Mouse (Mus musculus): ENCODE results near the gene Myo18a. TPM values are rescaled to one million over a fixed set of nuclear protein-coding genes. Genes with fewer than 3 reads are reported as not detected.

Myo18a gene
- polyA plus RNA-seq, 1 experiment from 2014 or later: 71.9 TPM

DNA sequence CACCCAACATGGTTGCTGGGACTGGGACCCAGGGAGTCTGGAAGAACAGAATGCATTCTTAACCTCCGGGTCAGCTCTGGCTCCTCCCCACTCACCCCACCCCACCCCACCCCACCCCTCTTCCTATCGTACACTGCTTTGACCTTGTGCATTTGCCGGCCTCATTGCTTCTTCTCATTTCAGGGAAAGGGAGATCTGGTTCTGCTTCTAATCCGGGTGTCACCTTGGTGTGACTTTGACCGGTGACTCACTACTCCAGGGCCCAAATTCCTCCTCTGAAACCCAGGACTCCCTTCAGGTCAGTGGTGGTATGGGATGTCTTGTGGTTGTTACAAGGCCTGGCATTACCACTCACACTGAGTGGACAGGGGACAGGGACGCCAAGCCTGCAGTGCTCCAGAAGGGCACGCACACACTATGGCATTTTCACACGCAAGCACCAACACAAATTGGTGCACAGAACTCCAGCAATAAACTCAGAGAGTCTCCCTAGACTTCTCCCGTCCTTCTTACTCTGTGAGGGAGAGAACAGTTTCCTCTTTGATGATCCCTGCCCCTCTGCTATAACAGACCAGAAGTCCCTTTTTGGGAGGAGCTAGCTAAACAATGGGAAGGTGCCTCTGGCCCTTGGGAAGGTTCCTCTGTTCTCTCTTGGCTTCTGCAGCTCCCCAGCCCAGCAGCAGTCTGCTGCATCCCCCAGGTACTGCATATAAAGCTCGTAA is 121.6 kb downstream of the Myo18a start:
- H3K9me3 ChIP-seq: no peaks in the 10 kb centered on the region
- H3K9ac ChIP-seq: no peak overlapping the region
- WGBS: 45% methylated on average over 10 of the region's 10 CpGs
- ATAC-seq (ENCODE audit: insufficient number of reproducible peaks, low FRiP score, low TSS enrichment, low read depth): no peak
- H3K27me3 ChIP-seq: peaks cover 4% of the 10 kb centered on the region; the same call in 1 of the 2 replicates
- H3K4me3 ChIP-seq: no peak overlapping the region
- no peak overlapping the region for H3K27ac ChIP-seq
- H3K4me1 ChIP-seq: peaks cover 24% of the 10 kb centered on the region
- H3K4me2 ChIP-seq: no peak overlapping the region
- H3K36me3 ChIP-seq: no peaks in the 10 kb centered on the region

DNA sequence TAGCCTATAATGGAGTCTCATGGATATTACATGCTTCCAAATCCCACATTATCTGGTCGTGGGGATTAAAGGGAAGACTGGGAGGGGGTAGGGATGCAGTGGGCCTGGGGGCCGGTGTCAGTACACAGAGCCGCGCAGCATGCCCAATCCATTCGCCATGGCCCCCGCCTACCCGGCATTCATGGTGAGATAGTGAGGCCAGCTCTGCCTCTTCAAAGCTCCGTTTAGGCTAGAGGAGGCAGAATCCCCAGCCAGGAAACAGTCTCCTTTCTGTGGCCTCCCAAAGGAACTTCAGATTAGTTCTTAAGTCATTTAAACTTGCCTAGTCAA is 122.2 kb downstream of the Myo18a start:
- H3K4me1 ChIP-seq: peaks cover 24% of the 10 kb centered on the region
- H3K4me3 ChIP-seq: no peak overlapping the region
- no peak for ATAC-seq (ENCODE audit: insufficient number of reproducible peaks, low FRiP score, low TSS enrichment, low read depth)
- 59% methylated on average over 8 of the region's 8 CpGs for WGBS
- no peak overlapping the region for H3K4me2 ChIP-seq
- no peak overlapping the region for H3K9ac ChIP-seq
- H3K36me3 ChIP-seq: no peaks in the 10 kb centered on the region
- H3K9me3 ChIP-seq: no peaks in the 10 kb centered on the region
- no peak overlapping the region for H3K27ac ChIP-seq
- H3K27me3 ChIP-seq: peaks cover 4% of the 10 kb centered on the region; the same call in 1 of the 2 replicates

DNA sequence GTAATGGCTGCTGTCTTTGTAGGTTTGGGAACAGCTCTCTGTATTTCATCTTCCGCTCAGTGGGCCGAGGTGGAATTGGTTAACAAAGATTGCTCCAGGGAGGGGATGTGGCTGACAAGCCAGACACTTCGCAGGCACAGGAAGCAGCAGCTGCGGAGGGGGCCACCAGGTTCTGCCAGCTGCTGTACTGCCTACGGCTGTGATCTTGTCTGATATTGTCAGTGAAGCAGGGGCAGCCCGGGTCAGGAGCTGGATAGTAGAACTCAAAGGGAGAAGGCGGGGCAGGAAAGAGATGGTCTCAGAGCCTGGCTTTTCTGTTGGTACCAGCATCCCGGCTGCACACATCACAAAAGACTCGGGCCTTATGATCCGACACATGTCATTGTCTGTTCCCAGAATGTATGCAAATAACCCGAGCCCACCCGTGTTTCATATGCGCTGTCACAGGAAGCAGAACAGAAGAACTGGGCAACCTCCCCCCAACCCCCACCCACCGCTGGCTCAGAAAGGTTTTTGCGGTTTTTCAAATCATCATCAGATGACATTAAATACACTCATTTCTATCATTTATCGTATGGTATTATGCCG is 124.4 kb downstream of the Myo18a start:
- ATAC-seq (ENCODE audit: insufficient number of reproducible peaks, low FRiP score, low TSS enrichment, low read depth): peak; percentile 46; the same call in 1 of the 2 replicates
- Histone ChIP-seq H3K9ac (no peak overlapping the region), H3K27ac (no peak overlapping the region), H3K4me3 (no peak overlapping the region), H3K27me3 (peaks cover 4% of the 10 kb centered on the region; the same call in 1 of the 2 replicates), H3K4me1 (peaks cover 24% of the 10 kb centered on the region), H3K9me3 (no peaks in the 10 kb centered on the region), H3K4me2 (no peak overlapping the region), H3K36me3 (no peaks in the 10 kb centered on the region)
- 30% methylated on average over 17 of the region's 17 CpGs for WGBS

DNA sequence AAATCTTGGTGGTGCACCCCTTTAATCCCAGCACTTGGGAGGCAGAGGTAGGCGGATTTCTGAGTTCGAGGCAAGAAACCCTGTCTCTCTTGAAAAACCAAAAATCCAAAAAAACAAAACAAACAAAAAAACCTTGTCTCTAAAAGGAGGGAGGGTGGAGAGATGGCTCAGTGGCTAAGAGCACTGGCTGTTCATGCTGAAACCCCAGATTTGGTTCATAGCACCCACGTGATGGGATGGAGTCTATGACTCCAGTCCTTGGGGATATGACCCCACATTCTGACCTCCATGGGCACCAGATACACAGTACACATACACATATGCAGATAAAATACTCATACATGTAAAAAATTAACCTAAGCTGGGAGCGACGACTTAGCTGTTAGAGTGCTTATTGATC is 125.8 kb downstream of the Myo18a start:
- no peak overlapping the region for H3K4me3 ChIP-seq
- H3K4me2 ChIP-seq: no peak overlapping the region
- no peak overlapping the region for H3K9ac ChIP-seq
- H3K36me3 ChIP-seq: no peaks in the 10 kb centered on the region
- ATAC-seq (ENCODE audit: insufficient number of reproducible peaks, low FRiP score, low TSS enrichment, low read depth): no peak
- 87% methylated on average over 5 of the region's 5 CpGs for WGBS
- H3K9me3 ChIP-seq: no peaks in the 10 kb centered on the region
- peaks cover 31% of the 10 kb centered on the region for H3K4me1 ChIP-seq
- peaks cover 4% of the 10 kb centered on the region; the same call in 1 of the 2 replicates for H3K27me3 ChIP-seq
- H3K27ac ChIP-seq: no peak overlapping the region

DNA sequence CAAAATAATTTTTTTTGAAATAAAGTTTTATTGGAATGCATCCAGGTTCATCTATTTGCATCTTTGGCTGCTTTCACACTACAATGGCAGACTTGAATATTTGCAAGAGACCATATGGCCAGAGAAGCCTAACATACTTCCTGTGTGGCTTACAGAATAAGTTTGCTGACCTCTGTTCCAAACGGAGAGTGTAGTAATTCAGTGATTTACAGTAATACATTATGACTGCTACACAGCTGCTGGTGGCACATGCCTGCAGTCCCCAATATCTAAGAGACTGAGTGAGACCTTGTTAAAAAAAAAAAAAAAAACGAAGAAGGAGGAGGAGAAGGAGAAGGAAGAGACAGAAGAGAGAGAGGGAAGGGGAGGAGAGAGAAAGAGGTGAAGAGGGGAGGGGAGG is 126.4 kb downstream of the Myo18a start:
- no peak overlapping the region for H3K4me3 ChIP-seq
- H3K27ac ChIP-seq: no peak overlapping the region
- WGBS: 15% methylated on average over 1 of the region's 2 CpGs
- peaks cover 4% of the 10 kb centered on the region; the same call in 1 of the 2 replicates for H3K27me3 ChIP-seq
- ATAC-seq (ENCODE audit: insufficient number of reproducible peaks, low FRiP score, low TSS enrichment, low read depth): no peak
- peaks cover 37% of the 10 kb centered on the region for H3K4me1 ChIP-seq
- no peak overlapping the region for H3K4me2 ChIP-seq
- no peaks in the 10 kb centered on the region for H3K36me3 ChIP-seq
- no peak overlapping the region for H3K9ac ChIP-seq
- no peaks in the 10 kb centered on the region for H3K9me3 ChIP-seq

DNA sequence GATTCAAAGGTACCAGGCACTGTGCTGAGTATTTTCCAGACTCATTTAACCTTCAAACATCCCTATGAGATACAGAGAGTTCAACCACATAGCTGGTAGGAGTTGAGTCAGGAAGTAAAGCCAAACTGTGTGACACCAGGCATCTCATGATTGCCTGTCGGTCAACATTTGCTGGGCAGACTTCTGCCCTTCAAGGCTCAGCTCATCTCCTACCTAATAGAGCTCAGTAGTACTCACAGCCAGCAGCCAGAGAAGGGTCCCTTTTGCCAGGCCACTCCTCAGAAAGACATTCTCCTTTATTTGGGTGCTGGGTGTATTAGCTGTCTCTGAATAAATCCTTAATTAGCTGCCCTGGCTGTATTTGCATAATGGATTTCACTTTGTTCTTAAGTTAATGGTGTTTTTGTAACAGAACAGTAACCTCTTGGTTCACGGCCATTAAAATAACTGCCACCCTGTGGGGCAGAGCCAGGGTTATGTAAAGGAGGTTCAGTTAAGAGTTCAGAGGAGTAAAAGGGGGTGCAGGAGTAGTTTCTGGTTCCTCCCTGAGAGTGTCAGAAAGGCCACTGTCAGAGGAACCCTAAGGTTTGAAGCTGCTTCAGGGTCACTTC is 127.7 kb downstream of the Myo18a start:
- ATAC-seq (ENCODE audit: insufficient number of reproducible peaks, low FRiP score, low TSS enrichment, low read depth): no peak
- whole genome bisulfite sequencing: 62% methylated on average over 2 of the region's 2 CpGs
- Histone ChIP-seq H3K4me1 (peaks cover 27% of the 10 kb centered on the region), H3K9ac (no peak overlapping the region), H3K4me2 (no peak overlapping the region), H3K9me3 (no peaks in the 10 kb centered on the region), H3K27me3 (peaks cover 8% of the 10 kb centered on the region; the same call in 1 of the 2 replicates), H3K4me3 (no peak overlapping the region), H3K27ac (no peak overlapping the region), H3K36me3 (no peaks in the 10 kb centered on the region)

DNA sequence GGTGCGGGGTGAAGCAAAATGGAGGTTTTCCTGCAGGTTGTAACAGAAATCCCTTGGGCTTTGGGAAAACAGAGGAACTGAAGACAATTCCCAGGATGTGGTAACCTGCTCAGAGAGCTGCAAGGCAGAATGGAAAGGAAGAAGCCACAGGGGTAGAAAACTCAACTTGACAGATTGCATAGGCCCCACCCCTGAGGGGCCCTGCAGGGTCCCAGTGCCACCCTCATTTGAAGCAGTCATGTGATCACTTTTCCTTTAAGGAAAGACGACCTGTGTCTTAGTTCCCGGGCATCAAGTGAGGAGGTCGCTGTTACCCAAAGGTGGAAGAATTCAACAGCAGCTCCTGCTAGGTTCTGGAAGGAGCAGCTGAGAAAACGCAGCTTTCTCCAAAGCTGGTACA is 129.8 kb downstream of the Myo18a start:
- Histone ChIP-seq H3K4me2 (no peak overlapping the region), H3K36me3 (no peaks in the 10 kb centered on the region), H3K9me3 (no peaks in the 10 kb centered on the region), H3K27me3 (peaks cover 23% of the 10 kb centered on the region; the same call in 1 of the 2 replicates), H3K4me3 (no peak overlapping the region), H3K27ac (no peak overlapping the region), H3K9ac (no peak overlapping the region), H3K4me1 (peaks cover 22% of the 10 kb centered on the region)
- no peak for ATAC-seq (ENCODE audit: insufficient number of reproducible peaks, low FRiP score, low TSS enrichment, low read depth)
- WGBS: 21% methylated on average over 5 of the region's 5 CpGs

DNA sequence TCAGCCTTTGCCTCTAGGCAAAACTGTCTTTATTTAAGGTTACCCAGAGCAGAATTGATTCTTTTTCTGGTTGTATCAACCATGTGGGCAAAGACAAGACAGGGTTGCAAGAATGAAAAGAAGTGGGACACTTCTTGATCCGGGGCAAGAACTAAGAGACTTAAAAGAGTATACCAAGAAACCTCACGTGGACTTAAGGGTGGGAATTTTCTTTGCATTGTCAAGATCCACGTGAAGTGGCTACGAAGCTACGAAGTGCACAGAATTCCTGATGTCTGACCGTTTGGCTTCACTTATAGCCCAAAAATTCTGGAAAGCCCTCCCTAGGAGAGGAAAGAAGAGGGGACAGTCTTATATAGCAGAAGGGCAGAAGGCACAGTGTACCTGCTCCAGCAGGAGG is 130.2 kb downstream of the Myo18a start:
- ATAC-seq (ENCODE audit: insufficient number of reproducible peaks, low FRiP score, low TSS enrichment, low read depth): no peak
- WGBS: 42% methylated on average over 6 of the region's 6 CpGs
- peaks cover 24% of the 10 kb centered on the region; the same call in 1 of the 2 replicates for H3K27me3 ChIP-seq
- no peak overlapping the region for H3K9ac ChIP-seq
- H3K4me3 ChIP-seq: no peak overlapping the region
- H3K4me2 ChIP-seq: no peak overlapping the region
- peaks cover 22% of the 10 kb centered on the region for H3K4me1 ChIP-seq
- H3K27ac ChIP-seq: peak overlapping the region; percentile 57; the same call in 1 of the 2 replicates
- H3K9me3 ChIP-seq: no peaks in the 10 kb centered on the region
- H3K36me3 ChIP-seq: no peaks in the 10 kb centered on the region

DNA sequence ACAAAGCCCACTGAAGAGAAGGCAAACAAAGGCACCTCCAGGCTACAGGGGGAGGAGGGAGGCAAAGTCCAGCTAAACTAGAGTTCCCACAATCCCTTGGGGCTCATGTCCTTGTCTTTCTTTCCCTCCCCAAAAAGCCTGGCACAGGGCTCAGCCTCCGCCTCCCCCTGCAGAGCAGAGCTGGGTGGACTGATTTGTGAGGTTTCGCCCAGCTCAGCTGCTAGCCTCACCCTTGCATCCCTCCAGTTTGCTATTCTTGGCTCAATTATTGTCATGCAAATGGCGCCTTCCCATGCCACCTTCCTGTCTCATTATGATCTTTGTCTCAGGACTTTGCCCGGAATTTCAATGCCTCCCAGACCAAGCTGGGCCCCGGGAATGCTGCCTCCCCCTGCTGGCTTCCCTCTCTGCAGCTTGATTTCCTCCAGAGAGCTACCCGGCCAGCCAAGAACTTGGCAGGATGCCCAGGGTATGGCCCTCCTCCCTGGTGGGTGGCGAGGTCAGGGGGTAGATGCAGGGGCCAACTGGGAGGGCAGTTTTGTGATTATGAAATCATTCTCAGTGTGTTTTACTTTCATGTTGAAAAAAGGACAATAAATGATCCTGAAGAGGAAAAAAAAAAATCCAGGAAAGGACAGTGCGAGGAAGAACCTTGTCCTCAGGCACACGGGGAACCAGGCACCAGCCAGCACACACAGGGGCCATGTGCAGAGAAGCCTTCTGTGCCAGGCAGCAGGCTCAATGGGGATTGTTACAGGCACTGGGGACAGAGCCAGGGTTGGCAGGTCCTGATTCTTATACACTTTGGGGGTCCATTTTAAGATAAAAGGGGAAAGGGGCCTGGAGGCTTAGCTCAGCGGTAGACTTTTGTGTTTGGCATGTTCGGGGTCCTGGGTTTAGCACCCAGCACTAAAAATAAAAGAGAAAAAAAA is 131.0 kb downstream of the Myo18a start, which contains the start of gene Pipox:
Gene Pipox, minus strand, starts transcription at position 310 of the 932 bp plus-strand sequence.
- ATAC-seq (ENCODE audit: insufficient number of reproducible peaks, low FRiP score, low TSS enrichment, low read depth): 0 out of 2 replicates have a peak, but pooled peaks have one; percentile 44
- H3K9ac ChIP-seq: no peak within 1 kb of the TSS

DNA sequence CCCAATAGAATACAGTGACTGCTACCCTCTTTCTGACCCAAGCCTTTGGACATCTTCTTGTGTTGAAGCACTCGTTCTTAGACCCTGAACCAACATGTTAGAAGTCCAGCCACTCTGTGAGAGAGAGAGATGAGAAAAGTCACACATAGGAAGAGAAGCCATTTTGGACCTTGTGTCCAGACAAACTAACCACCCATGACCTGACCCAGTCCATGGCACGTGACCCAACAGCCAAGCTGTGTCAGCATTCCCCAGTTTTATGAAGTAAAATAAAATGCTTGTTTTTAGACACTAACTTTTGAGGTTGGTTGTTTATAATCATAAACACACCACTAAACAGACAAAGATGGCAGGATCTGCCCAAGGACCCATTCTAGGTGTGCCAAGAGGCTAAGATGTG is 131.9 kb downstream of the Myo18a start:
- peaks cover 22% of the 10 kb centered on the region for H3K4me1 ChIP-seq
- H3K9me3 ChIP-seq: no peaks in the 10 kb centered on the region
- no peak overlapping the region for H3K27ac ChIP-seq
- H3K4me3 ChIP-seq: no peak overlapping the region
- ATAC-seq (ENCODE audit: insufficient number of reproducible peaks, low FRiP score, low TSS enrichment, low read depth): no peak
- WGBS: 91% methylated on average over 2 of the region's 2 CpGs
- H3K27me3 ChIP-seq: peaks cover 29% of the 10 kb centered on the region; the same call in 1 of the 2 replicates
- H3K4me2 ChIP-seq: no peak overlapping the region
- H3K9ac ChIP-seq: no peak overlapping the region
- H3K36me3 ChIP-seq: no peaks in the 10 kb centered on the region

More for the DNA sequence above, 131.0 kb downstream of the Myo18a start, which contains the start of gene Pipox:
- Histone ChIP-seq H3K27ac (peak within 1 kb of the TSS; percentile 57), H3K4me2 (no peak within 1 kb of the TSS), H3K27me3 (peaks cover 29% of the 10 kb centered on the region; the same call in 1 of the 2 replicates), H3K36me3 (no peaks in the 10 kb centered on the region), H3K4me1 (peaks cover 22% of the 10 kb centered on the region), H3K4me3 (no peak within 1 kb of the TSS), H3K9me3 (no peaks in the 10 kb centered on the region)
- 19% methylated on average over 11 of the region's 11 CpGs for WGBS

DNA sequence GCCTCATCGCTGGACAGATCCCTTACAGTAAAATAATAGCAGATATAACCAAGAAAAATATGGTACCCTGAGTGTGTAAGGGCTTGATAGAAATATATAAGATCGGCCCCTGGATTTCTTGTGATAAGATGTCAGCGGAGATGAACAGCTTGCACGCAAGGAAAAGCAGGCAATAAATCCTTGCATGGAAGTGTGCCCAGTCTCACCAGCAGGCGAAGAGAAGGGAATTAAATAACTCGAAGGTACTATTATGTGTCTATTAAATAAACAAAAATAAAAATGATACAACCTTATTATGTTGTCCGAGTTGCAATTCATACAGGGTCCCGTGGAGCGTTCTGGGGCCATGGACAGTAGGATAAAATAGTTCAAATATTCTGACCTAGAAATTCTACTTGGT is 133.0 kb downstream of the Myo18a start:
- peaks cover 22% of the 10 kb centered on the region for H3K4me1 ChIP-seq
- H3K36me3 ChIP-seq: no peaks in the 10 kb centered on the region
- H3K9me3 ChIP-seq: no peaks in the 10 kb centered on the region
- H3K4me3 ChIP-seq: no peak overlapping the region
- H3K27ac ChIP-seq: no peak overlapping the region
- 60% methylated on average over 9 of the region's 9 CpGs for WGBS
- no peak overlapping the region for H3K9ac ChIP-seq
- no peak for ATAC-seq (ENCODE audit: insufficient number of reproducible peaks, low FRiP score, low TSS enrichment, low read depth)
- peaks cover 29% of the 10 kb centered on the region; the same call in 1 of the 2 replicates for H3K27me3 ChIP-seq
- no peak overlapping the region for H3K4me2 ChIP-seq
